Mouse (Mus musculus) heart, adult 9 months (tissue): ENCODE measurements around the gene Krtap11-1.
A peak's percentile ranks its signal among the peaks of the same experiment; 100 is the strongest.

Experiments
- DNase-seq, 2 experiments: peaks; one replicate each; pipeline ENCODE4 v3.0.0; 2022; ENCODE audit warnings: low spot score in 2 of 2

Krtap11-1 gene

GRCm38 (mm10) chr16:89571083-89571482 lies at the start of gene Krtap11-1:
TSS of gene Krtap11-1 (minus strand) at chr16:89571183.
- no peak for DNase-seq

GRCm38 (mm10) chr16:89618190-89618589 lies 47.2 kb upstream of the Krtap11-1 start:
- DNase-seq = no peak

GRCm38 (mm10) chr16:89617251-89617650 lies 46.3 kb upstream of the Krtap11-1 start:
- peak; percentile 40 to 75 for DNase-seq

- DNase-seq = peak; percentile 3 to 10
Measured at GRCm38 (mm10) chr16:89613726-89614125, 42.7 kb upstream of the Krtap11-1 start.

- no peak for DNase-seq
Measured at GRCm38 (mm10) chr16:89608791-89609185, 37.8 kb upstream of the Krtap11-1 start.

GRCm38 (mm10) chr16:89608161-89608790 lies 37.3 kb upstream of the Krtap11-1 start:
- peak; percentile 45 to 66 for DNase-seq

- no peak for DNase-seq
Measured at GRCm38 (mm10) chr16:89606951-89607350, 36.0 kb upstream of the Krtap11-1 start.

- no peak for DNase-seq
Measured at GRCm38 (mm10) chr16:89587209-89587608, 16.2 kb upstream of the Krtap11-1 start.

- no peak for DNase-seq
Measured at GRCm38 (mm10) chr16:89585604-89586508, 14.9 kb upstream of the Krtap11-1 start.

GRCm38 (mm10) chr16:89581658-89582057 lies 10.7 kb upstream of the Krtap11-1 start:
- DNase-seq = no peak

GRCm38 (mm10) chr16:89570516-89570915 lies 467 bp downstream of the Krtap11-1 start:
- no peak for DNase-seq

GRCm38 (mm10) chr16:89569136-89569535 lies 1.8 kb downstream of the Krtap11-1 start:
- no peak for DNase-seq

- DNase-seq = no peak
Measured at GRCm38 (mm10) chr16:89568141-89568540, 2.8 kb downstream of the Krtap11-1 start.

GRCm38 (mm10) chr16:89550298-89550697 lies 20.7 kb downstream of the Krtap11-1 start:
- DNase-seq = no peak

- DNase-seq = no peak
Measured at GRCm38 (mm10) chr16:89538031-89538484, 32.9 kb downstream of the Krtap11-1 start.

- no peak for DNase-seq
Measured at GRCm38 (mm10) chr16:89537349-89537748, 33.6 kb downstream of the Krtap11-1 start.

- DNase-seq = no peak
Measured at GRCm38 (mm10) chr16:89530547-89530946, 40.4 kb downstream of the Krtap11-1 start.

GRCm38 (mm10) chr16:89529846-89530245 lies 41.1 kb downstream of the Krtap11-1 start:
- no peak for DNase-seq

- DNase-seq = no peak
Measured at GRCm38 (mm10) chr16:89528380-89528779, 42.6 kb downstream of the Krtap11-1 start.

- DNase-seq = no peak
Measured at GRCm38 (mm10) chr16:89520996-89521395, 50.0 kb downstream of the Krtap11-1 start.

GRCm38 (mm10) chr16:89520555-89520954 lies 50.4 kb downstream of the Krtap11-1 start:
- no peak for DNase-seq
